Mouse (Mus musculus): Measurements from ENCODE around the gene Bloc1s6.

Bloc1s6 gene

GRCm38 (mm10) chr2:122737894-122738830 is at the start of gene Bloc1s6:
Gene Bloc1s6 (plus strand): TSS chr2:122738503.
- DNase-seq, result peak; percentile 91

GRCm38 (mm10) chr2:122697526-122697925 is 40.8 kb upstream of the Bloc1s6 start:
- DNase-seq, result no peak

- DNase-seq, result no peak
Measured at GRCm38 (mm10) chr2:122701012-122701411, 37.3 kb upstream of the Bloc1s6 start.

- no peak for DNase-seq
Measured at GRCm38 (mm10) chr2:122701871-122702180, 36.5 kb upstream of the Bloc1s6 start.

- peak; percentile 75 for DNase-seq
Measured at GRCm38 (mm10) chr2:122702181-122703036, 35.9 kb upstream of the Bloc1s6 start, which contains the start of gene Slc30a4. Gene Slc30a4 (minus strand): TSS chr2:122702663.

GRCm38 (mm10) chr2:122704572-122704971 is 33.7 kb upstream of the Bloc1s6 start:
- DNase-seq, result no peak

- DNase-seq, result no peak
Measured at GRCm38 (mm10) chr2:122708080-122708479, 30.2 kb upstream of the Bloc1s6 start.

GRCm38 (mm10) chr2:122709156-122709555 is 29.1 kb upstream of the Bloc1s6 start:
- no peak for DNase-seq

- DNase-seq, result no peak
Measured at GRCm38 (mm10) chr2:122711911-122712310, 26.4 kb upstream of the Bloc1s6 start.

GRCm38 (mm10) chr2:122712848-122713247 is 25.5 kb upstream of the Bloc1s6 start:
- DNase-seq, result no peak

GRCm38 (mm10) chr2:122715148-122715692 is 23.1 kb upstream of the Bloc1s6 start:
- DNase-seq, result no peak

GRCm38 (mm10) chr2:122716301-122716842 is 21.9 kb upstream of the Bloc1s6 start:
- DNase-seq, result no peak

- DNase-seq, result no peak
Measured at GRCm38 (mm10) chr2:122719232-122719631, 19.1 kb upstream of the Bloc1s6 start.

- no peak for DNase-seq
Measured at GRCm38 (mm10) chr2:122720564-122720963, 17.7 kb upstream of the Bloc1s6 start.

GRCm38 (mm10) chr2:122725604-122726003 is 12.7 kb upstream of the Bloc1s6 start:
- peak; percentile 28 for DNase-seq

- no peak for DNase-seq
Measured at GRCm38 (mm10) chr2:122731456-122731855, 6.8 kb upstream of the Bloc1s6 start.

GRCm38 (mm10) chr2:122739023-122739422 is 720 bp downstream of the Bloc1s6 start:
- no peak for DNase-seq

GRCm38 (mm10) chr2:122746461-122746860 is 8.2 kb downstream of the Bloc1s6 start:
- DNase-seq, result no peak

GRCm38 (mm10) chr2:122753739-122754343 is 15.5 kb downstream of the Bloc1s6 start:
- DNase-seq, result peak; percentile 50

- DNase-seq, result no peak
Measured at GRCm38 (mm10) chr2:122759791-122760190, 21.5 kb downstream of the Bloc1s6 start.

- DNase-seq, result no peak
Measured at GRCm38 (mm10) chr2:122762991-122763390, 24.7 kb downstream of the Bloc1s6 start.

- no peak for DNase-seq
Measured at GRCm38 (mm10) chr2:122764526-122764925, 26.2 kb downstream of the Bloc1s6 start.
